Mouse (Mus musculus): ENCODE measurements around the gene Atp6v1e2. TPM values are rescaled to one million over a fixed set of nuclear protein-coding genes. Genes with fewer than 3 reads are reported as not detected.

Atp6v1e2 gene
- total and polyA plus RNA-seq, 3 experiments, result not detected

DNA sequence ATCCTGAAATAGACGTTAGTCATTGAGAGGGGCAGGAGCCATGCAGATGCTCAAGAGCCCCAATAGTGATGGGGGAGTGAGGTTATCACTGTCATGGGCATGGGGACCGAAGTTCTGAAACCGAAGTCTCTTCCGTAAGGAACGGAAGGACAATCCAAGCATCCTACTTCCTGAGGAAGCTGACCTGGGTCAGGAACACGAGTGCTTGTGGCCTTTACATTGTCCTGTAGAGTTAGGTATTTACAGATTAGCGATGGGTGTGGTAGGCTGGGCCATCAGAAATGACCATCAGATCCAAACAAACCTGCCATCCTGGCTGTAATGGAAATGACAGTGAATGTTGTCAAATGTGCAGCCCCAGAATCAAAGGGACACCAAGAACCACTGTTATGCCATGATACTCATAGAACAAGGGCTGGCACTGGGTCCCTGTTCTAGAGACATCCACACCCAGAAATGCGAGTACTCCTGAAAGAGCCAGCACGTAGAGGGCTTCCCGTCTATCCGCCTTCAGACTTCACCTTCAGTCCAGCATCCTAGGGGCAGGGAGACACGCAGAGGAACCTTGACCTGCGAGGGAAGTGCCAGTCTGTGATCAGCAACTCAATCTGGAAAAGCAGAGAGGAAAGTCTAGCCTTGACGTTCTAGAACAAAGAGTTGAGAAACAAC, 45.2 kb downstream of the Atp6v1e2 start:
- DNase-seq (ENCODE audit: low spot score), result no peak
- no peaks in the 10 kb centered on the region for H3K36me3 ChIP-seq (replicated peaks)
- peaks cover 3% of the 10 kb centered on the region; the same call in 1 of the 2 replicates for H3K27me3 ChIP-seq (ENCODE audit: insufficient read depth, low read length)
- ATAC-seq (ENCODE audit: extremely low read depth, insufficient number of reproducible peaks, low FRiP score, poor library complexity, severe bottlenecking), result no peak
- H3K4me3 ChIP-seq (ENCODE audit: low read depth, low read length), result no peak overlapping the region
- H3K9me3 ChIP-seq (replicated peaks), result peaks cover 26% of the 10 kb centered on the region
- no peaks in the 10 kb centered on the region for H3K4me1 ChIP-seq (ENCODE audit: insufficient read depth, low read depth, low read length)
- TF ChIP-seq GATA2 (IDR thresholded peaks at IDR 0.05; ENCODE audit: borderline replicate concordance, low read depth, low read length), result no peak
- no peak for TF ChIP-seq GATA1 (IDR thresholded peaks at IDR 0.05; ENCODE audit: borderline replicate concordance, low read length)
- no peak for TF ChIP-seq TAL1 (conservative IDR thresholded peaks at IDR 0.05; ENCODE audit: low read depth, low read length)
- TF ChIP-seq POLR2AphosphoS5 (IDR thresholded peaks at IDR 0.05; ENCODE audit: insufficient replicate concordance, low read depth, low read length), result no peak
- TF ChIP-seq CTCF (IDR thresholded peaks at IDR 0.05; ENCODE audit: low read depth, low read length), result no peak

DNA sequence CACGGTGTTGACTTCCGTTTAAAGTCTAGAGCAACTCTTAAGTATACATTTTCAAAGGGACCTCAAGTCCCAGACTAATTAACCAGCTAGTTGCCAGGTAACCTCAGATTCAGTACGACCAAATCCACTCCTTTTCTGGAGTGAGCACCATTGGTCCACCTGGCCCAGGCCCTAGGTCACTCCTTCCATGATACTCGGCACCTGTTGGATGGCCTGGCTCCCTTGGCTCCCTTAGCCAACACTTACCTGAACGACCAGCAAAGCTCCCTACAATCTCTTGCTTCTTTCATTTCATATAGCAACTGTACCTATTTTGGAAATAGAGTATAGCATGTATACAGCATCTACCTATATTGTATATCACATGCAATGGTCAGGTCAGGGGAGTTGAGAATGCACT, 47.1 kb downstream of the Atp6v1e2 start:
- DNase-seq (ENCODE audit: low spot score), result no peak
- Histone ChIP-seq H3K27me3 (ENCODE audit: insufficient read depth, low read length) (peaks cover 3% of the 10 kb centered on the region; the same call in 1 of the 2 replicates), H3K4me1 (ENCODE audit: insufficient read depth, low read depth, low read length) (no peaks in the 10 kb centered on the region), H3K4me3 (ENCODE audit: low read depth, low read length) (no peak overlapping the region), H3K36me3 (replicated peaks) (no peaks in the 10 kb centered on the region), H3K9me3 (replicated peaks) (peaks cover 16% of the 10 kb centered on the region)
- ATAC-seq (ENCODE audit: extremely low read depth, insufficient number of reproducible peaks, low FRiP score, poor library complexity, severe bottlenecking), result no peak
- TF ChIP-seq GATA2 (IDR thresholded peaks at IDR 0.05; ENCODE audit: borderline replicate concordance, low read depth, low read length), result no peak
- no peak for TF ChIP-seq CTCF (IDR thresholded peaks at IDR 0.05; ENCODE audit: low read depth, low read length)
- no peak for TF ChIP-seq GATA1 (IDR thresholded peaks at IDR 0.05; ENCODE audit: borderline replicate concordance, low read length)
- TF ChIP-seq TAL1 (conservative IDR thresholded peaks at IDR 0.05; ENCODE audit: low read depth, low read length), result no peak
- TF ChIP-seq POLR2AphosphoS5 (IDR thresholded peaks at IDR 0.05; ENCODE audit: insufficient replicate concordance, low read depth, low read length), result no peak

DNA sequence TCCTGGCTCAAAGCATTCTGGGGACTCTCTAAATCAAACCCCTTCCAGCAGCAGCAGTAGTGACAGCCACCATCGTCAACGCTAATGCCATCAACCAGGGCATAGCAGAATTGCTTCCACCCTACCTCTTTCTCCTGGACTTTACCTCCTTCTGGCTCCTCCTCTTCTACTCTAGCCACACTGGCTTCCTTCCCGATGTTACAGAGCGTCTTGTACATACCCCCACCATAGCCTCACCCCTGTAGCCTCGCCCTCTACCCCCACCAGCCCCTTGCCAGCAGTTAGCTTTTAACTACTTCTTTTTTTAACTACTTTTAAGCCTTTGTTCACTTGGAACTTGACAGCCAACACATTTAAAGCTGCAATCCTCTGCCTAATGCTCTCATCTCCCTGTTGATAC, 47.9 kb downstream of the Atp6v1e2 start:
- H3K4me3 ChIP-seq (ENCODE audit: low read depth, low read length), result no peak overlapping the region
- H3K4me1 ChIP-seq (ENCODE audit: insufficient read depth, low read depth, low read length), result no peaks in the 10 kb centered on the region
- no peak for TF ChIP-seq POLR2AphosphoS5 (IDR thresholded peaks at IDR 0.05; ENCODE audit: insufficient replicate concordance, low read depth, low read length)
- TF ChIP-seq GATA2 (IDR thresholded peaks at IDR 0.05; ENCODE audit: borderline replicate concordance, low read depth, low read length), result no peak
- no peak for TF ChIP-seq GATA1 (IDR thresholded peaks at IDR 0.05; ENCODE audit: borderline replicate concordance, low read length)
- TF ChIP-seq CTCF (IDR thresholded peaks at IDR 0.05; ENCODE audit: low read depth, low read length), result no peak
- TF ChIP-seq TAL1 (conservative IDR thresholded peaks at IDR 0.05; ENCODE audit: low read depth, low read length), result no peak
- peaks cover 19% of the 10 kb centered on the region for H3K9me3 ChIP-seq (replicated peaks)
- H3K36me3 ChIP-seq (replicated peaks), result no peaks in the 10 kb centered on the region
- ATAC-seq (ENCODE audit: extremely low read depth, insufficient number of reproducible peaks, low FRiP score, poor library complexity, severe bottlenecking) (no peak), DNase-seq (ENCODE audit: low spot score) (no peak)
- H3K27me3 ChIP-seq (ENCODE audit: insufficient read depth, low read length), result peaks cover 3% of the 10 kb centered on the region; the same call in 1 of the 2 replicates

- ATAC-seq (ENCODE audit: extremely low read depth, insufficient number of reproducible peaks, low FRiP score, poor library complexity, severe bottlenecking) (no peak), DNase-seq (ENCODE audit: low spot score) (no peak)
- Histone ChIP-seq H3K27me3 (ENCODE audit: insufficient read depth, low read length) (no peaks in the 10 kb centered on the region), H3K9me3 (replicated peaks) (peaks cover 10% of the 10 kb centered on the region; the same call in 1 of the 2 replicates), H3K36me3 (replicated peaks) (no peaks in the 10 kb centered on the region), H3K4me3 (ENCODE audit: low read depth, low read length) (no peak overlapping the region), H3K4me1 (ENCODE audit: insufficient read depth, low read depth, low read length) (no peaks in the 10 kb centered on the region)
- TF ChIP-seq CTCF (IDR thresholded peaks at IDR 0.05; ENCODE audit: low read depth, low read length) (no peak), GATA2 (IDR thresholded peaks at IDR 0.05; ENCODE audit: borderline replicate concordance, low read depth, low read length) (no peak), GATA1 (IDR thresholded peaks at IDR 0.05; ENCODE audit: borderline replicate concordance, low read length) (no peak), POLR2AphosphoS5 (IDR thresholded peaks at IDR 0.05; ENCODE audit: insufficient replicate concordance, low read depth, low read length) (no peak)
Observed at GRCm38 (mm10) chr17:86897486-86898165, 50.1 kb downstream of the Atp6v1e2 start.

DNA sequence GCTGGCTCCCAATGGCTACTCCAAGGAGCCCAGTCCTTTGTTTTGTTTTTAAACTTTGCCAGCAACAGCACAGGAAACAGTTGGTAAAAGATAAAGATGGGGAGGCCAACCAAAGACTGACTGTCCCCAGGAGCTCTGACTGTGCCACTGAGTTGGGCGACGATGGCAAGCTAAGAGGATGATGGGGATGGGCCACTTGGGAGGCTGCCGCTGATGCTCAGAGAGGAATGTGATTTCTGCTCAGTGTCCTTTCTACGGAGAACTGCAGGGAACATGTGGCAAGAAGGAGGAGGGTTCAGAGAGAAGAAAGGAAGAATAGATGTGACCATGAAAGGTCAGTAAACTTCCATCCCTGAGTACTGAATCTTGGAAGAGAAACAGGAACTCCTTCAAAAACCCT, 52.5 kb downstream of the Atp6v1e2 start:
- DNase-seq (ENCODE audit: low spot score) (no peak), ATAC-seq (ENCODE audit: extremely low read depth, insufficient number of reproducible peaks, low FRiP score, poor library complexity, severe bottlenecking) (no peak)
- TF ChIP-seq GATA1 (IDR thresholded peaks at IDR 0.05; ENCODE audit: borderline replicate concordance, low read length), result no peak
- TF ChIP-seq GATA2 (IDR thresholded peaks at IDR 0.05; ENCODE audit: borderline replicate concordance, low read depth, low read length), result no peak
- TF ChIP-seq TAL1 (conservative IDR thresholded peaks at IDR 0.05; ENCODE audit: low read depth, low read length), result no peak
- TF ChIP-seq POLR2AphosphoS5 (IDR thresholded peaks at IDR 0.05; ENCODE audit: insufficient replicate concordance, low read depth, low read length), result no peak
- no peak for TF ChIP-seq CTCF (IDR thresholded peaks at IDR 0.05; ENCODE audit: low read depth, low read length)
- peaks cover 10% of the 10 kb centered on the region; the same call in 1 of the 2 replicates for H3K9me3 ChIP-seq (replicated peaks)
- no peaks in the 10 kb centered on the region for H3K36me3 ChIP-seq (replicated peaks)
- no peaks in the 10 kb centered on the region for H3K4me1 ChIP-seq (ENCODE audit: insufficient read depth, low read depth, low read length)
- no peak overlapping the region for H3K4me3 ChIP-seq (ENCODE audit: low read depth, low read length)
- H3K27me3 ChIP-seq (ENCODE audit: insufficient read depth, low read length), result no peaks in the 10 kb centered on the region

Other genes with a start within 250 kb of the Atp6v1e2 start
- not detected in 2 replicates for gene Epas1, start 194.2 kb downstream of the Atp6v1e2 start, total RNA-seq (2014; fragmentation: Nextera tagmentation)
- 0.05 TPM in 1 of 2 replicates, not detected in the other for gene Epas1, start 194.2 kb downstream of the Atp6v1e2 start, total RNA-seq (2017)
- not detected in 2 replicates for gene Epas1, start 194.2 kb downstream of the Atp6v1e2 start, polyA plus RNA-seq (2012)
- not detected in 2 replicates for gene Tmem247, start 30.5 kb downstream of the Atp6v1e2 start, total RNA-seq (2014; fragmentation: Nextera tagmentation)
- gene Tmem247, start 30.5 kb downstream of the Atp6v1e2 start, total RNA-seq (2017), result not detected in 2 replicates
- gene Tmem247, start 30.5 kb downstream of the Atp6v1e2 start, polyA plus RNA-seq (2012), result not detected in 2 replicates
- 0.60 and 1.2 TPM in 2 replicates for gene Rhoq, start 15.2 kb upstream of the Atp6v1e2 start, total RNA-seq (2014; fragmentation: Nextera tagmentation)
- gene Rhoq, start 15.2 kb upstream of the Atp6v1e2 start, total RNA-seq (2017), result 2.3 and 2.4 TPM in 2 replicates
- 0.08 and 0.15 TPM in 2 replicates for gene Rhoq, start 15.2 kb upstream of the Atp6v1e2 start, polyA plus RNA-seq (2012)
- 14.7 and 15.5 TPM in 2 replicates for gene Pigf, start 77.5 kb upstream of the Atp6v1e2 start, total RNA-seq (2014; fragmentation: Nextera tagmentation)
- 22.8 and 26.1 TPM in 2 replicates for gene Pigf, start 77.5 kb upstream of the Atp6v1e2 start, total RNA-seq (2017)
- gene Pigf, start 77.5 kb upstream of the Atp6v1e2 start, polyA plus RNA-seq (2012), result 2.2 and 3.7 TPM in 2 replicates
- gene Cript, start 77.7 kb upstream of the Atp6v1e2 start, total RNA-seq (2014; fragmentation: Nextera tagmentation), result 93.0 and 116 TPM in 2 replicates
- gene Cript, start 77.7 kb upstream of the Atp6v1e2 start, total RNA-seq (2017), result 100 and 108 TPM in 2 replicates
- gene Cript, start 77.7 kb upstream of the Atp6v1e2 start, polyA plus RNA-seq (2012), result 2.7 and 3.2 TPM in 2 replicates
- gene Socs5, start 159.8 kb upstream of the Atp6v1e2 start, total RNA-seq (2014; fragmentation: Nextera tagmentation), result 13.7 and 14.2 TPM in 2 replicates
- 7.0 and 7.9 TPM in 2 replicates for gene Socs5, start 159.8 kb upstream of the Atp6v1e2 start, total RNA-seq (2017)
- 11.1 and 12.4 TPM in 2 replicates for gene Socs5, start 159.8 kb upstream of the Atp6v1e2 start, polyA plus RNA-seq (2012)

All from G1E (cell line).